ENCODE assay signal across 8 mouse cellular contexts in the genomic region with DNA sequence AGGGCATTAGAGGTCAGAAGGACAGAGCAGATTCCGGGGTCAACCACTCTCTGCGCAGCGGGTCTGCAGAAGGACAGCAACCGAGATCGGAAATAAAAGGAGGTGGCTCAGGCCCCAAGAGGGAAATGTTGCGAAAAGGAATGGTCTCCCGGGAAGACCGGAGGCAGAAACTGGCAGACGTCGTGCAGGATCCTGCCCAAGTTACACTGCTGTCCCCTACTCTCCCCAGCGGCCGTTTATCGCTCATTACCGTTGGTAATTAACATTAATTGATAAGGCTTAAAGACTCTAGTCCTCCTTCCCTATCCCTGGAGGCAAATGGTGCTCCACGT. TPM values are rescaled to one million over a fixed set of nuclear protein-coding genes. Genes with fewer than 3 reads are reported as not detected.
DNase-seq lines count a peak whose midpoint lies in the region; ATAC-seq and TF ChIP-seq lines count a peak whose summit lies in the region.

No protein-coding gene starts in this region.

- H3K4me3 ChIP-seq in bone marrow, adult 2 months (replicated peaks; ENCODE audit: control insufficient read depth, low read depth, low read length), result peak overlapping the region; percentile 79
- H3K4me3 ChIP-seq in erythroblast, embryonic 14.5 days (replicated peaks), result peak overlapping the region; percentile 83
- H3K4me3 ChIP-seq in liver, embryonic 11.5 days (ENCODE audit: low read depth, low read length), result peak overlapping the region; percentile 60
- peak overlapping the region; percentile 85 for H3K4me3 ChIP-seq in stomach, embryonic 15.5 days (replicated peaks)

- H3K4me1 ChIP-seq in bone marrow, adult 2 months (ENCODE audit: control insufficient read depth, insufficient read depth, low read length), result peaks cover 3% of the 10 kb centered on the region
- peaks cover 55% of the 10 kb centered on the region for H3K4me1 ChIP-seq in erythroblast, embryonic 14.5 days (ENCODE audit: control insufficient read depth)
- peaks cover 9% of the 10 kb centered on the region for H3K4me1 ChIP-seq in liver, embryonic 11.5 days (replicated peaks; ENCODE audit: control insufficient read depth, insufficient read depth, low read length)
- peaks cover 12% of the 10 kb centered on the region; the same call in 1 of the 2 replicates for H3K4me1 ChIP-seq in stomach, embryonic 15.5 days

- peak; percentile 20 for DNase-seq in layer of hippocampus, adult 11-12 months (ENCODE audit: low spot score)
- DNase-seq in layer of hippocampus, adult 18-20 months (ENCODE audit: low spot score in 2 of 2), result no peak
- no peak for DNase-seq in liver, embryonic 11.5 days (ENCODE audit: low spot score)
- no peak for DNase-seq in thymus, postnatal 14 days
- DNase-seq in urinary bladder, postnatal 25 days (ENCODE audit: low spot score), result no peak

- peaks cover 34% of the 10 kb centered on the region for H3K36me3 ChIP-seq in erythroblast, embryonic 14.5 days (ENCODE audit: control insufficient read depth)
- H3K36me3 ChIP-seq in liver, embryonic 11.5 days (ENCODE audit: control insufficient read depth, insufficient read depth, low read length), result peaks cover 6% of the 10 kb centered on the region
- H3K36me3 ChIP-seq in stomach, embryonic 15.5 days, result peaks cover 5% of the 10 kb centered on the region; the same call in 1 of the 2 replicates

- no peaks in the 10 kb centered on the region for H3K27me3 ChIP-seq in erythroblast, embryonic 14.5 days (ENCODE audit: control insufficient read depth)
- no peaks in the 10 kb centered on the region for H3K27me3 ChIP-seq in liver, embryonic 11.5 days (replicated peaks; ENCODE audit: control insufficient read depth, insufficient read depth, low read length)
- no peaks in the 10 kb centered on the region for H3K27me3 ChIP-seq in stomach, embryonic 15.5 days (replicated peaks)

- H3K9ac ChIP-seq in liver, embryonic 11.5 days (ENCODE audit: low read depth, low read length), result peak overlapping the region; percentile 92
- H3K9ac ChIP-seq in stomach, embryonic 15.5 days, result peak overlapping the region; percentile 89

- peak overlapping the region; percentile 94 for H3K4me2 ChIP-seq in liver, embryonic 11.5 days
- H3K4me2 ChIP-seq in stomach, embryonic 15.5 days, result peak overlapping the region; percentile 79

- WGBS in bone marrow, adult 2 months, result under 1% methylated on average over 15 of the region's 15 CpGs
- under 1% methylated on average over 15 of the region's 15 CpGs for WGBS in liver, embryonic 11.5 days
- 0% methylated on average over 15 of the region's 15 CpGs for WGBS in stomach, embryonic 15.5 days

- TF ChIP-seq CTCF in bone marrow, adult 2 months (IDR thresholded peaks at IDR 0.05; ENCODE audit: control insufficient read depth, insufficient read depth, low read length), result no peak

- ATAC-seq in liver, embryonic 11.5 days (replicated peaks; ENCODE audit: low FRiP score), result peak; percentile 46
- ATAC-seq in stomach, embryonic 15.5 days (ENCODE audit: insufficient read depth, low FRiP score, low read depth), result no peak

- H3K27ac ChIP-seq in bone marrow, adult 2 months (ENCODE audit: control insufficient read depth, insufficient read depth, low read depth, low read length, poor library complexity), result peak overlapping the region; percentile 14; the same call in 1 of the 2 replicates
- H3K27ac ChIP-seq in liver, embryonic 11.5 days (ENCODE audit: low read depth, low read length), result peak overlapping the region; percentile 82
- H3K27ac ChIP-seq in stomach, embryonic 15.5 days, result peak overlapping the region; percentile 83

- no peaks in the 10 kb centered on the region for H3K9me3 ChIP-seq in erythroblast, embryonic 14.5 days (ENCODE audit: control insufficient read depth, low read length)
- H3K9me3 ChIP-seq in liver, embryonic 11.5 days (ENCODE audit: control insufficient read depth, low read length), result no peaks in the 10 kb centered on the region
- H3K9me3 ChIP-seq in stomach, embryonic 15.5 days, result no peaks in the 10 kb centered on the region

- TF ChIP-seq POLR2A in bone marrow, adult 2 months (IDR thresholded peaks at IDR 0.05; ENCODE audit: borderline replicate concordance, control insufficient read depth, low read depth, low read length), result no peak

RNA-seq across cellular contexts. Expression of a gene that starts 0.3 kb away (rescaled TPM):
- 100 to 1,000 TPM; 370 to 408 TPM for total RNA-seq in layer of hippocampus, adult 18-20 months (2021)
- polyA plus RNA-seq in bone marrow, adult 2 months (2011; ENCODE audit: insufficient read depth, insufficient read length, low replicate concordance, missing spikeins), result 93.8 and 117 TPM in 2 replicates
- 12.4 and 31.7 TPM in 2 replicates for polyA plus RNA-seq in erythroblast, embryonic 14.5 days (2012)
- 943 and 994 TPM in 2 replicates for polyA plus RNA-seq in liver, embryonic 11.5 days (2014; fragmentation: Nextera tagmentation; extraction: Ambion mirVana)
- 718 and 882 TPM in 2 replicates for polyA plus RNA-seq in stomach, embryonic 15.5 days (2015; fragmentation: Nextera tagmentation; extraction: Ambion mirVana)

RNA-seq across cellular contexts. Expression of a gene that starts 10.0 kb away (rescaled TPM):
- 10 to 100 TPM; 56.3 to 59.0 TPM for total RNA-seq in layer of hippocampus, adult 18-20 months (2021)
- polyA plus RNA-seq in bone marrow, adult 2 months (2011; ENCODE audit: insufficient read depth, insufficient read length, low replicate concordance, missing spikeins), result 16.8 and 26.9 TPM in 2 replicates
- 1.1 and 1.5 TPM in 2 replicates for polyA plus RNA-seq in erythroblast, embryonic 14.5 days (2012)
- 26.7 and 27.1 TPM in 2 replicates for polyA plus RNA-seq in liver, embryonic 11.5 days (2014; fragmentation: Nextera tagmentation; extraction: Ambion mirVana)
- polyA plus RNA-seq in stomach, embryonic 15.5 days (2015; fragmentation: Nextera tagmentation; extraction: Ambion mirVana), result 38.2 and 39.7 TPM in 2 replicates

RNA-seq across cellular contexts. Expression of a gene that starts 36.6 kb away (rescaled TPM):
- total RNA-seq in layer of hippocampus, adult 18-20 months (2021), result under 1 TPM in 1 of 2 experiments, not detected in 1; 0.20 TPM
- polyA plus RNA-seq in bone marrow, adult 2 months (2011; ENCODE audit: insufficient read depth, insufficient read length, low replicate concordance, missing spikeins), result 7.2 TPM in 1 of 2 replicates, not detected in the other
- polyA plus RNA-seq in erythroblast, embryonic 14.5 days (2012), result 0.02 TPM in 1 of 2 replicates, not detected in the other
- not detected in 2 replicates for polyA plus RNA-seq in liver, embryonic 11.5 days (2014; fragmentation: Nextera tagmentation; extraction: Ambion mirVana)
- polyA plus RNA-seq in stomach, embryonic 15.5 days (2015; fragmentation: Nextera tagmentation; extraction: Ambion mirVana), result 0.13 and 0.18 TPM in 2 replicates

RNA-seq across cellular contexts. Expression of a gene that starts 40.5 kb away (rescaled TPM):
- 100 to 1,000 TPM; 104 to 106 TPM for total RNA-seq in layer of hippocampus, adult 18-20 months (2021)
- 73.9 and 155 TPM in 2 replicates for polyA plus RNA-seq in bone marrow, adult 2 months (2011; ENCODE audit: insufficient read depth, insufficient read length, low replicate concordance, missing spikeins)
- polyA plus RNA-seq in erythroblast, embryonic 14.5 days (2012), result 17.0 and 17.7 TPM in 2 replicates
- polyA plus RNA-seq in liver, embryonic 11.5 days (2014; fragmentation: Nextera tagmentation; extraction: Ambion mirVana), result 48.8 and 50.0 TPM in 2 replicates
- 87.6 and 98.6 TPM in 2 replicates for polyA plus RNA-seq in stomach, embryonic 15.5 days (2015; fragmentation: Nextera tagmentation; extraction: Ambion mirVana)

RNA-seq across cellular contexts. Expression of a gene that starts 50.8 kb away (rescaled TPM):
- not detected for total RNA-seq in layer of hippocampus, adult 18-20 months (2021)
- polyA plus RNA-seq in bone marrow, adult 2 months (2011; ENCODE audit: insufficient read depth, insufficient read length, low replicate concordance, missing spikeins), result not detected in 2 replicates
- not detected in 2 replicates for polyA plus RNA-seq in erythroblast, embryonic 14.5 days (2012)
- not detected in 2 replicates for polyA plus RNA-seq in liver, embryonic 11.5 days (2014; fragmentation: Nextera tagmentation; extraction: Ambion mirVana)
- 2.3 and 2.9 TPM in 2 replicates for polyA plus RNA-seq in stomach, embryonic 15.5 days (2015; fragmentation: Nextera tagmentation; extraction: Ambion mirVana)

Comparison
In these comparisons a context has a peak if more than half of its experiments do, and no peak if none do; other contexts are left out.
1. H3K27ac ChIP-seq: peak in every context shown above with its lines; median percentile 83 in stomach, embryonic 15.5 days; 82 in liver, embryonic 11.5 days; 14 in bone marrow, adult 2 months.